Mouse (Mus musculus) natural killer cell, adult 2 months (primary cell): ENCODE measurements around the gene Haghl.

Source experiments
- DNase-seq, 2 experiments: peaks; one replicate each; pipeline ENCODE4 v3.0.0; 2022; ENCODE audit warnings: low spot score in 2 of 2

Haghl gene

DNA sequence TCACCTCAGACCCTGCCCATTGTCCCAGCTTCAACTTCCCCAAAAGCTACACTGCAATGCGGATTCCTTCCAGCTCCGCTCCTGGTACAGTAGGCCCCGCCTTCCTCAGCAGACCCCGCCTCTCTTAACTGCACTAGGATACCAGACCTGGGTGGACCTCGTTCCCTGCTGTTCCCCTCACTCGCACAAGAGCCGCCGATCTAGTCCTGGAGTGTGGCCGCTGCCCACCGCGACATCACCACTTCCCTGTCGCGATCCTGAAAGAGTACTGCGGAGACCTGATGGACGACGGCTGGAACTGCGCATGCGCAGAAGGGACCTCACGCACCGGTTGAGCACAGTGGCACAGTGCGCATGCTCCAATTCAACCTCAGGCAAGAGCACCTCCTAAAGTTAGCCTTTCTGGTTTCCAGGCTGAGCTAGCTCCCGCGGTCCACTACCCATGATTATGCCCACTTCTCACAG, at the start of gene Haghl:
TSS of gene Haghl (minus strand) at position 393 of the 465 bp plus-strand sequence.
- DNase-seq, result peak; percentile 92 to 95

DNA sequence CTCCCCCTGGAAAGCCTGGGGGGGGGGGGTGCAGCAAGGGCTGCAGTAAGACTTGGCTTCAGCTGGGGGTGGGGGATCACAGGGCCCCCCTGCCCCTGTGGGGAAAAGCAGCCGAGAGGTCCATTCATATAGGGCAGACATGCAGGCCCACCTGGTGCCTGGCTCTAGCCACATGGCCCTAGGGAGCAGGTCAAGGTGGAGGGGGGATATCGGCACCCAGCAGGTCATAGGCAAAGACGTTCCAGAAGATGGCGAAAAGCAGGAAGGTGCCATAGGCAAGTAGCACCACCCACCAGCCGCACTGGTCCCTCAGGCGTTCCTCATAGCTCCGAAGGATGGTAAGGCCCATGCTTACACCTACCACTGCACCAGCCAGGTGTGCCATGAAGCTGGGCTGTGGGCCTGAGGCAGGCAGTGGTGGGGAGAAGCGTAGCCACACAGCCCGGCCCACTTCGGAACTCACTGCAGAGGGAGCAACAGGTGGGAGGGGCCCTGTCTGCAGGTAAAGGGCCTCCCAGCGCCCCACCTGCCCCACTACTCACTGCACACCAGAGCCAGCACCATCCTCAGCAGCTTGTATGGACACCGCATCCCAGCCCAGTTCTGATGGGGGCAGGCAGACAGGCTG, 49.2 kb upstream of the Haghl start:
- DNase-seq, result no peak

DNA sequence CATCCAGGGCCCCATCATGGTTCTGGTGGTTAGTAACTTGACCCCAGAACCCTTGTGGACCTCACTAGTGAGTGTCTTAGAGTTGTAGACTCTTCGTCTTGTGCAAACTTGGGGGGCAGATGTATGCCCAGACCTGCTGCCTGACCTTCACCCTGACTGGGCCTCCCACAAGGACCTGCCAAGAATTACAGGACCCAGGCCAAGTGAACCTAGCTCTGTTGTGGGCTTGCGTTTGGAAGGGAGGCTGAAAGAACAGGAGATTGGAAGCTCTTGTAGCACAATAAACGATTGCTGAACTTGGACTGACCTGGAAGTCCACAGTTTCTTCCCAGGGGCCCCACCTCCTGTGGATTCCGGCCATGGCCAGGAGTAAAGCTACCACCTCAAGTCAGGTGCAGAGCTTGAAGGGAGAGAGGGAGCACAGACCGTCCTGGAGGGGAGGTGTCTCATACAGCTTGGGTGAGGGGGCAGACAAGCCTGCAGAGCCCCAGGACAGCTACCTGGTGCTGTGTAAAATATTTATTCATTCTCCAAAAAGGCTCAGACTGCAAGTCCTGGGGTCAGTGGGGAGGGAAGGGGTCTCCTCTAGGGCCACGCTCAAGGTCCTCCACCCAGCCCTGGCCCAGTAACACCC, 48.6 kb upstream of the Haghl start:
- no peak for DNase-seq

DNA sequence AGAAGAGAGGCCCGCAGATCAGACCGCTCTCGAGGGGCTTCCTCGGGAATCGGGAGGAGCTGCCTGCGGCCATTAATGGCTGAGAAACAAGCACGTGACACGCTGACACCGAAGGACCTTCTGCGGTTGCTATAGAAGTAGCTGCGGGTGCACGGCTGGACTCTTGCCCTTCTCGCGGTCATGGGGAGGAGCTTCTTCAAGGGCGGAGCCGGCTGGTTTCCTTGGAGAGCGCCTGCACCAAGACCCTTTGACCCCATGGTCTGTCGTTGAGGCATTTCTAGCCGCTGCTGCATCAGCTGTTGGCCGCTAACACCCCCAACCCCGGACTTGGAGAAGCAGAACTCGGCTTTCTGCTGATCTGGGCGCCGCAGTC, 47.8 kb upstream of the Haghl start, which contains the start of gene Stub1:
TSS of gene Stub1 (minus strand) at position 114 of the 373 bp plus-strand sequence.
- DNase-seq, result no peak

DNA sequence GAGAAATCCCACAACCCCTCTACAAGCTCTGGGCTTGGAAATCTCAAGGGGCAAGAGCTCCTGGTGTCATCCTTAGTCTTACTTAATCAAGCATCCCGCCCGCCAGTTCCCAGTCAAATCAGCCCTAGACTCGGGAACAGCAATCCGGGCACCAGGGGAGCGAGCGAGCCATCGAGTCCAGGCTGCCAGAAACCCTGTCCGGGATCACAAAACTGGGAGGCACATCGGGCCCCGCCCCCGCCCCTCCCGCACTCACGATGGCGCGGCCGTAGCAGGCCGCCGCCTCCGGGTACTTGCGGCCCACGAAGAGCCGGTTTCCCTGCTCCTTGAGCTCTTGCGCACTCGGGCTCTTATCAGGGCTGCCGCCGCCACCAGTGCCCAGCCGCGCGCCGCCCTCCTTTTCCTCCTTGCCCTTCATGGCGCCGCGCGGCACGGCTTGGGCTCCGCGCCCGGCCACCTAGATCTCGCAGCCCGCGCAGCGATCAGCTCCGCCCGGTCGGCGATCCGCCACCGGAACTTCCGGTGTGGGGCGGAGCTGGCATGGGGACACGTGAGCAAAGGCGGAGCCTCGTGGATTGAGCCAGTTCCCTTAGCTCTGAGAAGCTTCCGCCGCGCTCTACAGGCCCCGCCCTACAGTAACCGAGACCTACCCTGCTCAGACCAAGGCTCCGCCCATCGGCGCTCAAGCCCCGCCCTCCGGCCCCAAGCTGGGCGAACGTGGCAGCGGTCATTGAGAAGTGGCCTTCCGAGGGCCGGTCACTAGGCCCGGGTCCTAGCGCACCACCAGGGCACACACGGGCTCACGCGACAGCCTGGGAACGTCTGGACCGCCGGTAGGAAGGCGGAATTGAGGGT, 47.2 kb upstream of the Haghl start:
- DNase-seq, result peak; percentile 98 to 99

DNA sequence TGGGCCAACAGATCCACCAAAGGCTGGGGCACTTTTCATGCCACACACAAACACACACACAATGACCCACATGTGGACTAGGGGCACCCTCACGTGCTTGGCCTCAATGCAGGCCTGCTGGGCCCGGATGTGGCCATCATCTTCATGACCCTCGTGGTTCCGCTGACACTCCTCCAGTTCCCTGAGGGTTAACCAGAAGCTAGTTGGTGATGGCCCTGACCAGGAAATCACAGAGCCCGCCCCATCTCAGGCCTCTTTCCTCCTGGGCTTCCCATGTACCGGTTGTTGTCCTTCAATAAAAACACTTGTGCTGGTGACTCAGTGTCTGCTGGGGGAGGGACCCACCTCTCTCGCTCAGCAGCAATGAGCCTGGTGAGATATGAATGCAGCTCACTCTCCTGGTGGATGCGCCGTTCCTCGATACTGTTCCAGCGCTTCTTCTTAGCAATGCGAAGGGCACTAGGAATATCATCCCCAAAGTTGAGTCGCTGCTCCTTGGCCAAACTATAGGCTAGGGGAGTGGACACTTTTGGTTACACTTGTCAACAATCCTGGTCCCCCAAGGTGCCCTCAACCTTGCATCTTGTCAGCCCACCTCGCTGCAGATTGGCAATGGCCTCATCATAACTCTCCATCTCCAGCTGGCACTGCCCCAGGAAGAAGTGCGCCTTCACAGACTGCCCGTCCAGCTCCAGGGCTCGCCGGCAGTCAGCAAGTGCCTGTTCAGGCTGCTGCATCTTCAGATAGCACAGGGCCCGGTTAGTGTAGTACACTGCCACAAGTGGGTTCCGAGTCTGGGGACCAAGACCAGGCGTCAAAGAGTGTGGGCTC, 46.2 kb upstream of the Haghl start:
- DNase-seq, result no peak

DNA sequence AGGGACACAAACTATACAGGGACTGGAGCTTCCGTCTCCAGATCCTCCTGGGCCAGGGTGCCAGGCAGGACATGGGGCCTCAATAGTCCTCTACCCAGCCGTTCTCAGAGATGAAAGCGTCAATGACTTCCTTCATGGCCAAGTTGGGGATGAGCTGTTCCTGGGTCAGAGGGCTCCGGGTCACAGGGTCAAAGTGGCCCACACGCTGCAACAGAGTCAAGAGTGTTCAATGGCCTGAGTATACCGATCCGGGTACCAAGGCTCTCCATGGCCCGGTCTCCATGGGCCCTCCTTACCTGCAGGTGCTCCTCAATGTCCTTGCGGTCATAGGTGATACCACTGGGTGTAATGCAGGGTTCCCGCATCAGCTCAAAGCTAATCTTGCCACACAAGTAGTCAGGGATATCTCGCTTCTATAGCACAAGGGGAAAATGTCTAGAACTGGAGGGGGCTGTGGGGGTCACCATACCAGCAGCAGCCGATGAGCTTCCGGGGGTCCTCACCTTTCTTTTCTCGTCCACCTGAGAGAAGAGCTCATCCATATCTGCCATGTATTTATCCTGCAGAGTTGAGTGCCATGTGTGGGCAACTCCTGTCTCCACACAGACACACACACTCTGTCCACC, 45.4 kb upstream of the Haghl start:
- no peak for DNase-seq

DNA sequence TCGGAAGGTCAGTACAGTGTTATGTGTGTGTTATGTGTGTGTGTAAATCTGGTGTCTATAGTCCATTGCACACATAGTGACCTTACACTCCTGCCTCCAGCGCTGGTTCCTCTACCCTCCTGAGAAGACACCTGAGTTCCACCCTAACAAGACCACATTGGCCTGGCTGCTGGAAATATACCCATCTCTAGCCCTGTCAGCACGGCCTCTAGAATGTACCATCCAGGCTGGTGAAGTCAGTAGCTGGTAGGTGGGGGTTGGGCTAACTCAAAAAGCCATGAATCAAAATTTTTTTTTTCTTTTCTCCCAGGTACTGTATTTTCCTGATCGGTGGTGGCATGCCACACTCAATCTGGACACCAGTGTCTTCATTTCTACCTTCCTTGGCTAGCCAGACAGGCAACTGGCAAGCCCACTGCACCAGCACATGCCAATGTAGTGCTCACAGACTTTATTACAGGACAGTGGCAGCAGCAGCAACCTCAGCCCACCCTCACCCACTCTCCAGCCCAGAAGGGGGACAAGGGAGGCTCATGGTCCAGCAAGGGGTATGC, 44.8 kb upstream of the Haghl start:
- no peak for DNase-seq

DNA sequence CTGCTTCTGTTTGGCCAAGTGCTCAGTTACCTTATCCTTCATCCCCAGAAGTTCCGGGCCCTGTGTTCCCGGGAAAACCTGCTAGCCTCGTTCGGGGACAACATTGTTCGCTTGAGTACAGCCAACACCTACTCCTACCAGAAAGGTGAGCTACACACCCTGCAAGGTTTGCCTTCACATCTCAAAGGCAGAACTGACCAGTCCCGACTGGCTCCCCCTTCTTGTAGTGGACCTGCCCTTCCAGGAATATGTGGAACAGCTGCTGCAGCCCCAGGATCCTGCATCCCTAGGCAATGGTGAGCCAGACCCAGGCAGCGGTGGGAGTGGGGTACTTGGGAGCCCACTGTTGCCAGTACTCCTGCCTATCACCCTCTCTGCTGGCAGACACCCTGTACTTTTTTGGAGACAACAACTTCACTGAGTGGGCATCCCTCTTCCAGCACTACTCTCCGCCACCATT, 44.1 kb upstream of the Haghl start:
- no peak for DNase-seq

DNA sequence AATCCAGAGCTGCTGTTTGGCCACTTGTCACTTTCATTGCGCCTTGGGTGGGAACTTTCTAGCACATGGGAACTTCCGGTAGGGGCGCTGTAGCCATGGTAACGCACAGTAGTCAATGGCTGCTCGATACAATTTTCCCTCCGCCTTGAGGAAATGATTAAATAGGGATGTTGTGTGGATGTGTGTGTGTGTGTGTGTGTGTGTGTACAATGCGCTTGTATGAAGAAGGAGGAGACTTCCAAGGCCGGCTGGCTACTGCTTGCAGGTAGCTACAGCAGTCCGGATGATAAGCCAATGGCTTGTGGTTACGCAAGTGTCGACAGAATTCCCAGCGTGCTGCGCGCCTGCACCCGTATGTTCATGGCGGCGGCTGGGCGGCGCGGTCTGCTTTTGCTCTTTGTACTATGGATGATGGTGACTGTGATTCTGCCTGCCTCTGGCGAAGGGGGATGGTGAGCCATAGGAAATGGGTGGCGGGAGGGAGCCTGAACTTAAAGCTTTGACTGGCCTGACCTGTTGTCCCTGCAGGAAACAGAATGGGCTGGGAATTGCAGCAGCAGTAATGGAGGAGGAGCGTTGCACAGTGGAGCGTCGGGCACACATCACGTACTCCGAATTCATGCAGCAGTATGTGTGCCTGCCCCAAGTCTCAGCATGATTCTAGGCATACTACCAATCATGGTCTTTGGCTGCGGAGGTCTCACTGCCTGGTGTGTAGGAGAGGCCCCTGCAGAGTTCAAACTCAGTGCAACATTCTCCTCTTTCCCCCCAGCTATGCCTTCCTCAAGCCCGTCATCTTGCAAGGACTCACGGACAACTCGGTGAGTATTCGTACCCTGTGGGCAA, 43.5 kb upstream of the Haghl start, which contains the start of gene Jmjd8:
TSS of gene Jmjd8 (plus strand) at position 156 of the 846 bp plus-strand sequence.
- peak; percentile 53 to 56 for DNase-seq

DNA sequence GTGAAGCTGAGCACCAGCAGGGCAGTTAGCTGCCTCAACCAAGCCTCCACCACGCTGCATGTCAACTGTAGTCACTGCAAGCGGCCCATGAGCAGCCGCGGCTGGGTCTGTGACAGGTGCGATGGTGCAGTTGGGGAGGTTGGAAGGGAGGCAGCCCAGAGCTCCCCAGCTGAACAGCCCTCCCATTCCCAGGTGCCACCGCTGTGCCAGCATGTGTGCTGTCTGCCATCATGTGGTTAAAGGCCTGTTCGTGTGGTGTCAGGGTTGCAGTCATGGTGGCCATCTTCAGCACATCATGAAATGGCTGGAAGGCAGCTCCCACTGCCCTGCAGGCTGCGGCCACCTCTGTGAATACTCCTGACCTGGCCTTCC, 42.7 kb upstream of the Haghl start:
- DNase-seq, result no peak

DNA sequence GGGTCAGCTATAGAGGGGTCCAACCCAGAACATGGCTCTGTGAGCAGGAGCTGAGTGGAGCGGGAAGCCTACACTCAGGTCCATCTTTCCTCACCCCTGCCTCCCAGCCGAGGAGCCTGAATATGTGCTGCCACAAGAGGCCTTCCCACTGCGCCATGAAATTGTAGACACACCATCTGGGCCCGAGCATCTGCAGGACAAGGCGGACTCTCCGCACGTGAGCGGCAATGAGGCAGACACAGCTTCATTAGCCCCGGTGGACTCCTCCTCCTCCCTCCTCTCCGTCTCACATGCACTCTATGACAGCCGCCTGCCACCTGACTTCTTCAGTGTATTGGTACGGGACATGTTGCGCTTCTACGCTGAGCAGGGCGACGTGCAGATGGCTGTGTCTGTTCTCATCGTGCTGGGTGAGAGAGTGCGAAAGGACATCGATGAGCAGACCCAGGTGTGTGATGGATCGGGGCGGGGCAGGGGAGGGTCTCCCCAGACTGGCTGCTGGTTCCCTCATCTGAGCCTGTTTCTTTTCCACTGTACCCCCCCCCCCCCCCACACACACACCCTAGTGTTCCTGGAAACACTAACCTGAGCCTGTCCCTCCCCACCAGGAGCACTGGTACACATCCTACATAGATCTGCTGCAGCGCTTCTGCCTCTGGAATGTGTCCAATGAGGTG, 42.2 kb upstream of the Haghl start:
- no peak for DNase-seq

DNA sequence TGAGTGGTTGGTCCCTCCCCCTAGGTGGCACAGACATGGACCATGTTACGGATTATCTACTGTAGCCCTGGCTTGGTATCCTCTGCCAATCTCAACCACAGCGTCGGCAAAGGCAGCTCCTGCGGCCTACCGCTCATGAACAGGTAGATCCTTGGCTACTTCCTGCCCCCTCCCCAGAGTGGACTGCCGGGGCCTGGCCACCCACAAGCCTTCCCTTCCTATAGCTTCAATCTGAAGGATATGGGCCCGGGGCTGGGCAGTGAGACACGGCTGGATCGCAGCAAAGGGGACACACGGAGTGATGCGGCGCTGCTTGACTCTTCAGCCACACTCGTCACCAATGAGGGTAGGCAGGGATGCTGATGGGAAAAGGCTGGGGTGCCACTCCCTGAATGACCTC, 41.5 kb upstream of the Haghl start:
- DNase-seq, result no peak

DNA sequence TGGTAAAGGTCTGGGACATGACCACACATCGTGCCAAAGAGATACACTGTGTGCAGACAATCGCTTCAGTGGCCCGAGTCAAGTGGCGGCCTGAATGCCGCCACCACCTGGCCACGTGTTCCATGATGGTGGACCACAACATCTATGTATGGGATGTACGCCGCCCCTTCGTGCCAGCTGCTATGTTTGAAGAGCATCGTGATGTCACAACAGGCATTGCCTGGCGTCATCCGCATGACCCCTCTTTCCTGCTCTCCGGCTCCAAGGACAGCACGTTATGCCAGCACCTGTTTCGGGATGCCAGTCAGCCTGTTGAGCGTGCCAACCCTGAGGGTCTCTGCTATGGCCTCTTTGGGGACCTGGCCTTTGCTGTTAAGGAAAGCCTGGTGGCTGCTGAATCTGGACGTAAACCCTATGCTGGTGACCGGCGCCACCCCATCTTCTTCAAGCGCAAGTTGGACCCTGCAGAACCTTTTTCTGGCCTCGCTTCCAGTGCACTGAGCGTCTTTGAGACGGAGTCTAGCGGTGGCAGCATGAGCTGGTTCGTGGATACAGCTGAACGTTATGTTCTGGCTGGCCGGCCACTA, 40.6 kb upstream of the Haghl start:
- DNase-seq, result no peak

DNA sequence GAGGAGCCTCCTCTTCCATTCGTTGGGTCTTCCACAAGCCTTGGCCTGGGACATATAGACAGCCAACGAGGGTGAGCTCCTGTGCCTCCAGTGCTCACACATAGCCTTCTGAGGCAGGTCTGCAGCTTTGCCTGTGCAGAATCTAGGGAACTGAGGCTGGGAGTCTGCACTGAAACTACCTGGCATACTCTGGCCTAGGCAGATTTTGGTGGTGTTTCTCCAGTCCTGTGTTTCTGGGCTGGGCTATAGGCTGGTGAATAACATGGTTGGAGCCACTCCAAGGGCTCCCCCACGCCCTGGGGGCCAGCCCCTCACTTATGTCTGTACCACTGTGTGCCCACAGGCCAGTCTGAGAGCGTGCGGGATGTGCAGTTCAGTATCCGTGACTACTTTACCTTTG, 39.8 kb upstream of the Haghl start:
- DNase-seq, result no peak

DNA sequence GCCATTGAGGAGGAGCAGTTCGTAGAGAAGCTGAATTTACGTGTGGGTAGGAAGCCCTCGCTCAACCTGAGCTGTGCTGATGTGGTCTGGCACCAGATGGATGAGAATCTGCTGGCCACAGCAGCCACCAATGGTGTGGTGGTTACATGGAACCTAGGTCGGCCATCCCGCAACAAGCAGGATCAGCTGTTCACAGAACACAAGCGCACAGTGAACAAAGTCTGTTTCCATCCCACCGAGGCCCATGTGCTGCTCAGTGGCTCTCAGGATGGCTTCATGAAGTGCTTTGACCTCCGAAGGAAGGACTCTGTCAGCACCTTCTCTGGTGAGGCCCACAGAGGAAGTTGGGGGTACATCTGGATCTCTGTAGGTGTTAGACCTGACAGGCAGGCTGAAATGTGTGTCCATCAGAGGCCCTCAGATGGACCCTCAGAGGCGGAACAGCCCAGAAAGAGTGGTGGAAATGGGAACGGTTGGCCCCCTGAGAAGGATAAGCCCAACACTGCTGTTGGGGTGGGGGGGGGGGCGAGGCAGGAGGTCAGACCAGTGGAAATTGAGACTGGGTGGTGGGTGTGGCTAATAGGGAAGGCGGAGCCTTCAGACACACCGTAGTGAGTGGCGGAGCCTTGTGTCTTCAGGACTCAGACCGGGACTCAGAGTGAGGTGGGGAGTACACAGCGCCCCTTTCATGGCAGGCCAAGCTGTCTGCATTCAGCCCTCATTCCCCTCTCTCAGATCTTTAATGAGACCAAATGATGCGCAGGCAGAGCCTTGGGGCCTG, 39.1 kb upstream of the Haghl start:
- no peak for DNase-seq

DNA sequence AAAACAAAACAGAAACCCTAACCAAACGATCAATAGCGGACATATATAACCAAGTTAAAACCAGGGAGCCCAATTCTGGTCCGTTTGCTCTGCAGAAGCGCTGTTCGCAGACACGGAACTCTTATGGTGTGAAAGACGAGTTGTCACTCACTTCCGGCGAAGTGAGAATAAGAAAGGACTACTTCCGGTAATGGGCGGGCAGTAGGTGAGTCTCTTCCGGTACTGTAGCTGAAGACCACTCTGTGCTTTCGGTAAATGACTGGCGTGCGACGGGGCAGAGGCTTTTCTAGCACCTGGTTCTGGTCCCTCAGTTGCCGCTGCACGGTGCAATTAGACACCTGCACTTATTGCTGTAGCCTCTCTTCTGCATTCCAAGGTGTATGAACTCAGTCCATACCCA, 38.0 kb upstream of the Haghl start, which contains the start of gene Wdr24:
TSS of gene Wdr24 (plus strand) at position 176 of the 400 bp plus-strand sequence.
- DNase-seq, result peak; percentile 75 to 79
